Mouse (Mus musculus): Measurements from ENCODE around the gene Zeb2. TPM values are rescaled to one million over a fixed set of nuclear protein-coding genes. Genes with fewer than 3 reads are reported as not detected.

The Zeb2 gene
- total RNA-seq, 2 experiments from 2014 or later, result 345 to 384 TPM

DNA sequence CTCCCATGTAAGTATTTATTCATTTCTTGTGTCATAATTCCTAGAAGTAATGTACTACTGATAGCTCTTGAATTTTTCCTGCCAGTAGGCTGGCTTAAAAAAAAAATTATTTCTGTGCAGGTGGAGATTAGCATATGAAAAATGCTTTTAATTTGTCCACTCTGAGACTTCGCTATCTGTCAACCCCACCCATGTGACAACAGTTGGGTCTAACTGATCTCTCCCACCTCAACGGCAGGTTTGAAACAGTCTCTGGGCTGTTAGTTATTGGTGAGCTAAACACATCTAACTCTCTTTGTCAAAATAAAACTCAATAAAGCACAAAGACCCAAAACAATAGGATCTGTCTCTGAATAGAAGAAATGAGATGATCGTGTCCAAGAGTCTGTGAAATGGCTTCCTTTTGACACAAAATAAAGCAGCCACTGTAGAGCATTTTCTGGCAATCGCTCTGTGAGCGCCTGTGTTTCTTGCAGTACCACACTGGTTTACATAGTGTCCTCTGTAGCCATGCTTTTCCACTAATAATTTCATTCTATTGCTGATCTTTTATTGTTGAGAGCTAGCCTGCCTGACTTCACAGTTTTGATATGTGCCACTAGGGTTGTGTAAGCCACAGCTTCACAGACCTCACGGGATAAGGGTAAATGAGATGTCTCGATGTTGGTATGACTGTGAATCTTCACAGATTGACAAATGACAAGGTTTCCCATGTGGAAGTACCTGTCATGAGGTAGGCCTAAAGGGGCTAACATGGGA, 48.2 kb downstream of the Zeb2 start:
- no peak for DNase-seq (ENCODE audit: low spot score in 2 of 2)

DNA sequence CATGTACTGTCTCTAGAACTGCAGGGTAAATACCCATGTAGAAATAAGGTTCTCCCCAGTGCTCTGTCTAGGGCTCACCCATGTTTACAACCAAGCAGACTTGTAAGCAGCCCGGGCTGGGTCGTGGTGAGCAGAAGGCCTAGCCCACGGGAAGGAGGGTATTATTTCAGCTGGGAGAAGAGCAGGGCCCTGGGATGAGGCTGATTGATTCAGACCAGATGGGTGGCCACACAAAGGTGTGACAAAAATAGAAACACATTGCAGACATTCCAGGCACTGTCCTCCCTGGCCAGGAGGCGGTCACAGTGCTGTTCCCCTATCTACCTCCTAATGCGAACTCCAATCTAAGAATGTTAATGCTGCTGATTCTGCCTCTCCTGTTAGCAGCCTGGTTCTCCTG, 50.1 kb downstream of the Zeb2 start:
- no peak for DNase-seq (ENCODE audit: low spot score in 2 of 2)

- no peak for DNase-seq (ENCODE audit: low spot score in 2 of 2)
These were observed 53.8 kb downstream of the Zeb2 start for GRCm38 (mm10) chr2:45063300-45063890.

GRCm38 (mm10) chr2:45062136-45062535, 55.1 kb downstream of the Zeb2 start:
- no peak for DNase-seq (ENCODE audit: low spot score in 2 of 2)

- no peak for DNase-seq (ENCODE audit: low spot score in 2 of 2)
These were observed 56.4 kb downstream of the Zeb2 start for GRCm38 (mm10) chr2:45060768-45061167.

DNA sequence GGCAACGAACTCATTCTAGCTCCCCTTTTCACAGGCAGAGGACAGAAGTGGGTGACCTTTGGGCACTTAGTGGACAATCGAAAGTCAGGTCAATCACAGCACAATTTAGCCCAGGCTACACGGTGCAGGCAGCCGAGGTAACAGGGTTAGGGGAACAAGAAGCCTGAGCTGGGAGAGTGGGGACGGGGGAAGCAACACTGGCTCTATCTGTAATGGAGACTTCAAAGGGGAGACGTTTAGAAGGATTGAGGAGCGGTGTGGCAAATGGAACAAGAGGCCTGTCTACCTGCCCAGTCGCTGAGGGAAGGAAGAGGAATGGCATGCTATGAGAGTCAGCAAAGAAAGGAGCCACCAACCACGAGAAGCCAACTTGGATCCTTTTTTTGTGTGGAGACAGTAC, 57.0 kb downstream of the Zeb2 start:
- DNase-seq (ENCODE audit: low spot score in 2 of 2), result no peak

DNA sequence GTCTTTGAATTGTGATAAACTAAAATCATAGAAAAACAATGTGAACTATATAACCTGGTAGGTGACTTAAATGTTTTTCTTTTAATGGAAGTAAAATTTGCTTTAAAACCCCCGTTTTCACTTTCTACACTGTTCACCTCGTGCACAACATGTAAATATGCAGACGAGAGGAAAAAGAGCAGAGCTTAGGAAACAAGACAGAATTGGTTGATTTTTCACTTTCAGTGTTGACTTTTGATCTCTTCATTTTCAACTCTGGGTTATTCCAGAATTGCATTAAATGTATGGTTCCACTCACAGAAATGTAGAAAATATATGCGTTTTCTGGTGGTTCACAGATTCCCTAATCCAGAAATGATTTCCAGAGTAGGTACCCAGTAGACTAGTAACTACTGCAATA, 57.6 kb downstream of the Zeb2 start:
- DNase-seq (ENCODE audit: low spot score in 2 of 2), result no peak

DNA sequence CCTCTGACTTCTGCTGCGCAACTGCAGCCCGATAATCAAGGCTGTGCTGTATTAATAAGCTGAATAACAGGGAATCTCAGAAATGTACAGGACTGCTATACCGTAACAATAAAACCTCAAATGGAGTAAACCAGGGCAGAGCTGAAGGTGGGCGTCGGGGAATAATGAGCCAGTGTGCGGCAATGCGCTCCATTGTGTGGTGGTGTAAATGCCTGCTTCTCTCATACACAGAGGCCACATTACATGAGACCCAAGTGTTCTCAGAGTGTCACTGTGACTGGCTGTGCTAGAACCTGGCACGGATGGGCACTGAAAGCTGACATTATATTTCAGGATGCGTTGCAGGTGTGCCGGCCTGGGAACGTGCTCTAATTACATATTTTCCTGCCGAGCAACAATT, 58.2 kb downstream of the Zeb2 start:
- no peak for DNase-seq (ENCODE audit: low spot score in 2 of 2)

DNA sequence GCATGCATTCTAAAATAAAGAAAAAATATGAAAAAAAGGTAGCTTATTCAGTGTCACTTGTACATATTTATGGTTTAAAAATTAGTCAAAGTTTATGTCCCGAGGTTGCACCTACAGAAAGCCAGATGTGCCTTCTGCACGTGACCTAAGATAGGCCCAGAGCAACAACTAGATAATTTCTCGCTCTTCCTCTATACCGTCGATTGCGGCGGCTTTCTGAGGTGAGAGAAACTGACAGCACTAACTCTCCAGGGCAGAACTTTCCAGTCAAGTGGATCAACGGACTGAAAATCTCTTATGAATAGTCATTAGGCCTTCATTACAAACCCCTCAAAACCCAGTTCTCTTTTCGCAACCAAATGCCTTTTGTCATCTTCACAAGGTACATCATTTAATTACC, 59.0 kb downstream of the Zeb2 start:
- DNase-seq (ENCODE audit: low spot score in 2 of 2), result no peak

DNA sequence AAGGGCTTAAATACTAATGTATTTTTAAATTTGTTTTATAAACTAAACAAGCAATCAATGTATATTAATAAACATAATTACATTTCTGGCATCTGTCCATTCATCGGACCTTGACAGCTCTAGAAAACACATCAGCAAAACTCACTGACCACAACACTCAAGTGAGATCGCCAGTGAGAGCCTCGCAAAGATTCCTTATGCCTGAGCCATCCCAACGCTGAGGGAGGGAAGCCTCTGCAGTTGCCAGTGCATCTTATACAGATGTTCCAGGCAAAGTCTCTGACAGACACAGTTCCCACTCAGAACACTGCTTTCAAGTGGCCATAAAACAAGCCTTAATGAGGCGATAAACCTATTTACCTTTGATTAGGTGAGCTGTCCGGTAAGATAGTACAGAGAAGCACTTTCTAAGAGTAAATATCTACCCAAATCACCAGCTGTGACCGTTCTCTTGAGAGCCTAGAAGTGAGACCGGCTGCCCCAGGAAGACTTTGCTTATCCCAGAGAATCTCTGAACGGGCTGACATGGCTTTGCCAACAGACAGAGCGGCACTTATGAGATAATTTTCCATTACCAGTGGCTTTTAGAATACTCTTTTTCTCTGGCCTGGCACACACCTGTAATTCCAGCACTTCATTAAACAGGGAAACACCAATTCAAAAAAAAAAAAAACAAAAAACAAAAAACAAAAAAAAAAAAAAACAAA, 60.2 kb downstream of the Zeb2 start:
- DNase-seq (ENCODE audit: low spot score in 2 of 2), result no peak

GRCm38 (mm10) chr2:45055926-45056325, 61.3 kb downstream of the Zeb2 start:
- no peak for DNase-seq (ENCODE audit: low spot score in 2 of 2)

DNA sequence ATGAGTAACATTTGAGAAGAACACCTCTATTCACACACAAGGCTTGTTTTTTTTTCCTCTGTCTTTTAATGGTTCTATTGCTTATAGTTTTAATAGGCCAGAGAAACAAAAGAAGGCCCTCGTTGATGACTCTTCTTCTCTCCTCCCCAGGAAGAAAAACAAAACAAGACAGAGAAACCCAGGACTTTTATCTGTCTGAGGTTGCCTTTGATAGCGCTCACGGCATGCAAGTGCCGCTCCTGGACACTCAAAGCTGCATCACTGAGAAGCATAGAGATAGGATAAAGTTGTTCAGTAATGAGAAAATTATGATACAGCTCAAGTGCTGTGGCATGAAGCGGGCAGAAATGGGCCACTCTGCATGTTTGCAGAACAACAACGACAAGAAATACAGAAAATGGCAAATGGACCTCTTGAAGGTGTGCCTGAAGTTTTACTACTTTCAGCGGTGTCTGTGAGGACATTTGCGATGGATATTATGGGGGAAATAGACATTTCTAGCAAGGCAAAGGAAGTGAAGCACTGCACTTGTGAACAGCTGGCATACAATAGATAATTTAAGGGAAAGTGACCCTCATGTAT, 62.1 kb downstream of the Zeb2 start:
- no peak for DNase-seq (ENCODE audit: low spot score in 2 of 2)

DNA sequence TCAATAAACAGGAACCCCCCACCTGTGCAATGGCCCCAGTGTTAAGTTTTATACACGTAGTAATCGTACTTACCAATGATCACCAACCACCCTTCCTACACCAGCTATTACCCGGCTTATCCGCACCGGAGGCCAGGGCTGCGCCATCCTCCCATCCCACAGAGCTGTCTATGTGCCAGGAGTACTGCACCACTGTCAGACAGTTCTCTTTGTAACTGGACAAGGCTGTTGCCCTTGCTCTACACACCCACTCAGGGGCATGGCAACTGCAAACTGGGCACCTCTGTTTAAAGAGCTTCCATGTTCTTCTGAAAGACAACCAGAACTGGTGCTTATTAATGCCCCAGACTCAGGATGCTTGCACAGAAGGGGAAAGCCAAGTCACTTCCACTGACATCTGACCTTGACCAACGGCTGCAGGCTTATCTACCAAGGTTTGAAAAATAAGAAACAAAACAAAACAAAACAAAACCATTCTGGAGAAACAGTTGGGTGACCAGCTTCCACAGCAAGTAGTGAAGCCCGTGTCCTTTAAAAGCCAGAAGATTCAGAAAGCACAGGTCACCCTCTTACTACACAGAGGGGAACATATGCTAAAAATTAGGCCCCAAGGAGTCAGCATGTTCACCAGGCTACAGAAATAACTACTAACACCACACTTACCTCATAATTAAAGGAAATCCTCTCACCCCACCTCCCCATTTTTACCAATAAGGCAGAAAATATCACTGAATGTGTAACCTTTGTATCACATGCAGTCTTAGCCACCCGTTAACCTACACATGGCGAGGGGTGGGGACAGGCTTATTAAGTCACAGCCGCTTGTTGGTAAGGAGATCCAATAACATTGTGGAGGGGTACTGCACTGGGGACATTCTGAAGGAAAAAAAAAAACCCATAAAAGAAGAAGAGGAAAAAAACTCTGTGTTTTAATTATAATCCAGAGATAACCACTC, 62.8 kb downstream of the Zeb2 start:
- DNase-seq (ENCODE audit: low spot score in 2 of 2), result no peak

- DNase-seq (ENCODE audit: low spot score in 2 of 2), result no peak
These were observed 64.6 kb downstream of the Zeb2 start for GRCm38 (mm10) chr2:45052587-45052986.

- no peak for DNase-seq (ENCODE audit: low spot score in 2 of 2)
These were observed 65.9 kb downstream of the Zeb2 start for GRCm38 (mm10) chr2:45051321-45051720.

GRCm38 (mm10) chr2:45049923-45050322, 67.3 kb downstream of the Zeb2 start:
- no peak for DNase-seq (ENCODE audit: low spot score in 2 of 2)

DNA sequence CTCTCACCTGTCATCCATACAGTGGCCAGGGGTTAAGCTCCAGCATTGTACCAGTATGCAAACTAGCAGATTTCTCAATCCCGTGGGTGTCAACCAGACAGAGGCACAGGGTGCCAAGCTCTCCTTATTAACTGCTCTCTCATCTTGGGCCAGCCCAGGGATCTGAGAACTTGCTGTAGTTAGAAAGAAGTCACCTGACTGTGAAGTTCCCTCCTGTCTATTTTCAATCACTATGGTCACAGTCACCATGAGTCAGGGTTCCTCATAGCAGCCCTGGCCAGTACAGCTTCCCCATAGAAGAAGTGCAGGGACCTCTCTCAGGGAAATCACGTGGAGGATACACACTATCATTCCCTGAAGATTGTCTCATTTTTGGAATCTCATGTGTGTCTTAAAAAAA, 67.9 kb downstream of the Zeb2 start:
- DNase-seq (ENCODE audit: low spot score in 2 of 2), result no peak

DNA sequence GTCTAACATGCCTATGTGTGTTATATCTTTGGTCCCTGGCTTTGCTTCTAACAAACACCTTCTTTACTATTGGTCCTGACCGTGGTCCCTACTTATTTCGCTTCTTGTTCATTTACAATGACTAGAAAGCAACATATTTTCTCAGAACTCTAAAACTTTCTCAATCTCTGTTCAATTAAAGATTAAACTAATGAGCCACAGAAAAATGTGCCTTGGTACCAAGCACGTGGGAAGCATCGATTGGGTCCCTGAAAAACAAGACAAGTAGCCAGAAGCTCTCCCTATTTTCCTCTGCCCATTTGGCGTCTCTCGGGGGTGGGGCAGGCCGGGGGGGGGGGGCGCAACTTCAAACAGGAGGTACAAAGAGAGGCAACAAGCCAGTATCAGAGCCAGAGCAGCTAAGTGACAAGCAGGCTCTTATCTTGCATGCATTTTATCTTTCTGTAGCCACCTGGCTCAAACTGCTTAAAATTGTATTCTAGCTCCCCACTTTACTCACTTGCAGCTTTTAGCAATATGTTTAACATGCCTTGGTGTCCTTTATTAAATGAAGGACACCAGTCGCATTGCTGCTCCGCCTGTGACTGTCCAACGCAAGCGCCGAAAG, 76.4 kb downstream of the Zeb2 start:
- DNase-seq (ENCODE audit: low spot score in 2 of 2), result no peak

- no peak for DNase-seq (ENCODE audit: low spot score in 2 of 2)
These were observed 77.7 kb downstream of the Zeb2 start for GRCm38 (mm10) chr2:45039503-45039902.

DNA sequence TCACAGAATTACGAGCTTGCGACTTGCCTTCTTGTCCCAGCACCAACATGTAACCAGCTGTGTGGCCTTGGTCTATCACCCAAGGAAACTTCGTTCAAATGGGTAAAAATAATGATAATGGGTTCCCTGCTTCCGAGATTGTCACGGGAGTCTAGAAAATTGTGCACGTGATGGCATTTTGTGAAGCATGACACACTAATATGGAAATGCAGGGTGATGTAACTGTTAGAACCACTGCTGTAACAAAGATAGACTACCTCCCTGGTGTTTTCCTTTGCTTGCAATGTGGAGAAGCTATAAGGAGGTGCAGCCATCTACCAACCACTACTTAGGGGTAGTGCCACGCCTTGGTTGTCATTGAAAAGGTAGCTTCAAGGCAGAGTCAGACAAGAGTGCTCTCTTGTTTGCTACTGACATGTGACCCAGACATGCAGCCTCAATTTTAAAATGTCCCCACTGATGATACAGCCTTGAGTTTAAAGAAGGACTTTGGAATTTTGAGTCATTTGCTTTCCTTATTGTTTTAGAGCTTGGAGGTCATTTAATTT, 89.0 kb downstream of the Zeb2 start:
- no peak for DNase-seq (ENCODE audit: low spot score in 2 of 2)
